Mouse (Mus musculus) brain, embryonic 14.5 days (tissue): ENCODE measurements around the gene Dis3. TPM values are rescaled to one million over a fixed set of nuclear protein-coding genes. Genes with fewer than 3 reads are reported as not detected.

Source experiments
- DNase-seq: peaks from one replicate; pipeline ENCODE4 v3.0.0-alpha.2; 2011; ENCODE audit warnings: low read depth
- CTCF ChIP-seq: fragments of 200-500 bp; IDR thresholded peaks from 2 replicates; pipeline ENCODE4 v1.5.1; 2012; ENCODE audit warnings: inconsistent platforms, mild to moderate bottlenecking, moderate library complexity, borderline replicate concordance; ENCODE audit not compliant: insufficient read depth, insufficient read length; ENCODE audit errors: extremely low read depth
- POLR2A ChIP-seq: fragments of 200-500 bp; IDR thresholded peaks from 2 replicates; pipeline ENCODE4 v1.6.1; 2012; ENCODE audit warnings: mild to moderate bottlenecking, inconsistent platforms, borderline replicate concordance; ENCODE audit not compliant: poor library complexity, insufficient read depth, insufficient read length, severe bottlenecking; ENCODE audit errors: extremely low read depth
- polyA plus RNA-seq: library from polyadenylated mRNA; depleted of rRNA; stranded (reverse); fragments of >200 nt; gene quantifications from 2 replicates; pipeline ENCODE4 v1.2.3, GENCODE M21; 2012; rRNA removed

Dis3 gene
- 22.0 and 23.3 TPM in 2 replicates for polyA plus RNA-seq

- no peak for TF ChIP-seq CTCF
- TF ChIP-seq POLR2A: peak; percentile 50; the same call in 1 of the 2 replicates
- DNase-seq: peak; percentile 99
These were observed at the start of gene Dis3, which contains the start of gene Pibf1 for GRCm38 (mm10) chr14:99099267-99099966. TSS of gene Dis3 (minus strand) at chr14:99099770. TSS of gene Pibf1 (plus strand) at chr14:99099424.

DNA sequence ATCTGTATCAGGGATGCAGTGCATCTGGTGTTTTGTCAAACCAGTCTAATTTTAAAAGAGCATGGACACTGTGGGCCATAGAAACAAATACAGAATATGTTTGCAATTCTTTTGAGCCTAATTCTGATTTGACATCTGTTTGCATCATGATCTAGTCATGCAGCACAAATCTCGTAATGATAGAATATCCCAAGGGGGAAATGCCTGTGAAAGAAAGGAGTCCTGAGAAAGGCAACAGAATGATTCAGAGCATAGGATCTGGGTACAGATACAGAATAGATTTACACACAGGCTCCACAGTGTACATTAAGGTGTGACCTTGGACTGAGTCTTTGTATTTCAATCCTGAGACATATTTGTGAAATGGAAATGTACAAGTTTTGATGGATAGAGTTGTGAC is 47.3 kb upstream of the Dis3 start:
- peak; percentile 43 for DNase-seq
- TF ChIP-seq CTCF (no peak), POLR2A (no peak)

- DNase-seq: peak; percentile 94
- TF ChIP-seq CTCF (peak; percentile 98), POLR2A (no peak)
These were observed 42.4 kb upstream of the Dis3 start for GRCm38 (mm10) chr14:99141786-99142633.

DNA sequence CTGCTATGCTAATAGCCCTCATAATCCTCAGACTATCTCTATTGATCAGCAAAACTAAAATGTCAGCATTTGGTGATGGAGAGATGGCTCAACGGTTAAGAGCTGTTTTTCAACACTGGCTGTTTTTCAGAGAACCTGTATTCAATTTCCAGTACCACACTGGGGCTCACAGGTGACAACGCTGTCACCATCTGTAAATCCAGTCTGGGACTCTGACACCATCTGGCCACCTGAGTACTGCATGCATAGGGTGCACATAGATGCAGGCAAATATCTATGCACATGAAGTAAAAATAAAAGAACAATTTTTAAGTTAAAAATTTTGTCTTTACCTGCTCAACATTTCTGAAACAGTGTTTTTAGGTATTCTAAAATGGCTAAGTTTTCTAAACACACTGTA is 40.5 kb upstream of the Dis3 start:
- TF ChIP-seq CTCF (no peak), POLR2A (no peak)
- DNase-seq: no peak

DNA sequence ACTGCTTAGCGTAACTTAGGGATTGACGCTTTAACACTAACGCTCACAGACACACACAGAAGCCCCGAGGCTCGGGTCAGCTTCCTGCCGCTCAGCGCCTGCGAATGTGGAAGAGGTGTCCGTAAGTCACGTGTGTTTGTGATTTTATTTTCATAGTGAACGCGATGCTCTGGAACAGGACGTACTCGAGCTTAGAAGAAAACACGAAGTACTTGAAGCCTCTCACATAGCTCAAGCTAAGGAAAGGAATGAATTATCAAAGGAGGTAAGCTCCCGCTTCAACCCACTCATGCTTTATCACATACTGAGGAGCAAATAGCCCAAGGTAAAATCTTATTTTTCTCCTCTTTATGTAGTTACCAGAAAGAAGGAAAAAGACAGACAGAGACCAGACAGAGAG is 36.7 kb upstream of the Dis3 start:
- DNase-seq: no peak
- TF ChIP-seq POLR2A (no peak), CTCF (no peak)

DNA sequence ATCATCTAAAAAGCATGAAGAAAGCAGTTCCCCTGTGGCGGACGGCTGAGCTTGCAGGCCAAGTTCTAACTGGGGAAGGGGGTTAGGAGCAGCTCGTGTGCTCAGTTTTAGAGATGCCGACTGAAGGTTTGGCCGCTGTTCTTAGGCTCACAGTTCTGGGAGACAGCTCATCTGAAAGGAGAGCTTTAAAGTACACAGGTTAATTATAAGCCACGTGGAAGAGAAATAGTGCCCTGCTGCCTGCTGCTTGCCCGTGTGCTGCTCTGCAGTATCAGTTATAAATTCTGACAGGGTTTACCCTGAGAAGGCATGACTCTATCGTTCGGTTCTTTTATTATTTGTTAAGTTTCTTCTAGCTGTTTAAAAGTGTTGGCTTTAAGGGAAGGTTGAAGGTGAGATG is 36.2 kb upstream of the Dis3 start:
- TF ChIP-seq POLR2A: no peak
- no peak for TF ChIP-seq CTCF
- DNase-seq: no peak

- TF ChIP-seq CTCF (no peak), POLR2A (no peak)
- DNase-seq: no peak
These were observed 34.5 kb upstream of the Dis3 start for GRCm38 (mm10) chr14:99134048-99134447.

- TF ChIP-seq POLR2A (no peak), CTCF (no peak)
- no peak for DNase-seq
These were observed 29.5 kb upstream of the Dis3 start for GRCm38 (mm10) chr14:99129050-99129449.

- no peak for DNase-seq
- TF ChIP-seq POLR2A (no peak), CTCF (no peak)
These were observed 27.9 kb upstream of the Dis3 start for GRCm38 (mm10) chr14:99127509-99127908.

DNA sequence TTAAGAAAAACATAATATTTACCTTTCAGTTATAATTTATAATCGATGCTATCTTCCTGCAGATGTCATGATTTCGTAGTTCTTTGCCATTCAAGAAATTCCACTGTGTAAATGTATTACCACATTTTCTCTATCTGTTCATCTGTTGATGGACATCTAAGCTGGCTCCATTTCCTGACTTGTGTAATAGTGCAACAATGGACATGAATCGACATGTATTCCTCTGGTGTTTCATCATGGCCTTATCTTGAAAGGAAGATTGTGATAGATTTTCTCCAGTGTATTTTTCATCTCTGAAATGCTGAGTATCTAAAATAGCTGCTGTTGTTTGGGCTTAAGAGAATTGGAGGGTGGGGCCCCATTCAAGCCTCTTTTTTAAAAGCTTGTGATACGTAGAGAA is 27.1 kb upstream of the Dis3 start:
- TF ChIP-seq POLR2A (no peak), CTCF (no peak)

DNA sequence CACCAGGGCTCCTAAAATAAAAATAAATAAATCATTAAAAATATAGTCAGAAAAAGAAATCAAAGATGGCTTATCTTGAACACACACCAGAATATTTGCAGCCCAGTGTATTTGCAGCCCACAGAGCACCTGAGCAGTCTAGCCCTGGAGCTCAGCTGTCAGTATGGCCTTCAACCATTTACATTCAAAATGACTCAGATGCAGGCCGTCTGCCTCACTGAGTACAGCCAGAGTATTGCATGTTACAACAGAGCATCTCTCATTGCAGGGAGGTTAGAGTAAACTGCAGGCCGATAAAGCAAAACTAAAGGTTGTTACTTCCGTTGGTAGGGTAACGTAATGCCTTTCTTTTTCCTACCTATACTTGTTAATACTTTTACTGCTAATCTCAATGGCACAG is 24.5 kb upstream of the Dis3 start:
- TF ChIP-seq CTCF (no peak), POLR2A (no peak)
- DNase-seq: no peak

More for the DNA sequence above, 27.1 kb upstream of the Dis3 start:
- DNase-seq: no peak
